Mouse (Mus musculus): ENCODE measurements around the gene Tmem30b.
A peak's percentile ranks its signal among the peaks of the same experiment; 100 is the strongest.

Gene Tmem30b

GRCm38 (mm10) chr12:73517022-73517709 lies 29.0 kb downstream of the Tmem30b start:
- DNase-seq (ENCODE audit: low read depth, low spot score), result peak; percentile 46

DNA sequence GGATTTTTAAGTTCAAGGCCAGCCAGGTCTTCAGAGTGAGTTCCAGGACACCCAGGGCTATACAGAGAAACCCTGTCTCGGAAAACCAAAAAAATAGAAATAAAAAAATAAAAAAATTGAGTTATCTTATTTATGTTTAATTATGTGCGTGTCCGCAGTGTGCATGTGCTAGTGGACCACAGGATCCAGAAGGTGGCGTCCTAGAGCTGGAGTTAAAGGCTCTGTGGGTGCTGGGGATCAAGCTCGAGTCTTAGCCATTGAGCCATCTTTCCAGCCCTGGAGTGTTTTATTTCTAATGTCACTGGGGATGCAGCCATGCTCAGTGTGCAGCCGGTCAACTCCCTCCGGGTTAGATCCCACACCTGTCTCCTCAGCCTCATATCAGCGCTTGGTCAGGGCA lies 29.7 kb downstream of the Tmem30b start:
- DNase-seq (ENCODE audit: low read depth, low spot score), result no peak

GRCm38 (mm10) chr12:73514722-73515121 lies 31.5 kb downstream of the Tmem30b start:
- DNase-seq (ENCODE audit: low read depth, low spot score), result no peak

DNA sequence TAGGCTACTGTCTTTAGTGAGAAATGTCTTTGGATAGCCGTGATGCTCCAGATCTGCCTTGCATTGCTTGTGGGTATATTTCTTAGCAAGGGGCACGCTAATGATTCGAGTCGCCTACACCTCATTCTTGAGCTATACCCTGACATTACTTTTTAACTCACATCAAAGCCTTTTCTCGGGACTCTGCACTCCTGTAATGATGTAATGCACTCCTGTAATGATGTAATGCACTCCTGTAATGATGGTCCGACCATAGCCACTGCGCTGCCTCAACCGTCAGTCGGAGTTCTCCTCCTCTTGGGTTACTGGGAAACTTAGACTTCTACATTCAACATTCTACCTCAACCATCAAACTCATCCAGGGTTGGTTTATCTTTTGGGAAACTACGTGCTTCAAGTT lies 32.2 kb downstream of the Tmem30b start:
- DNase-seq (ENCODE audit: low read depth, low spot score), result no peak

GRCm38 (mm10) chr12:73511467-73512047 lies 34.6 kb downstream of the Tmem30b start:
- no peak for DNase-seq (ENCODE audit: low read depth, low spot score)

DNA sequence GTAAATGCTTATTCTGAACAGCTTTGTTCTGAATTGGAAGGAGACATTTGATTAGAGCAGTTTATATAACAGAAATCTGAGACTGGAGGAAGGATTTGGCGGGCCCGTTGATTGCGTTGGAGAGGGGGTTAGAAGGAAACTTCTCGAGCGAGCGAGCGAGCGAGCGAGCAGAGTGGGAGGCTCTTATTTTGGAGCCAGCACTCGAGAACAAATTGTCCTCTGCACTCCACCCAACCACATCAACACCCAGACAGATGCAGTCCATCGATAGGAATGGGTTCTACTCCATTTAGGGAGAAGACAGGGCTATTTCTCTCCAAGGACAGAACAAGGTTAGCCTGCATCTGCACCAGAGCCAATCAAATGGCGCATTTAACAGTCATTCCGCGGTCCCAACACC lies 39.1 kb downstream of the Tmem30b start:
- DNase-seq (ENCODE audit: low read depth, low spot score), result no peak

GRCm38 (mm10) chr12:73506648-73507047 lies 39.5 kb downstream of the Tmem30b start:
- no peak for DNase-seq (ENCODE audit: low read depth, low spot score)

DNA sequence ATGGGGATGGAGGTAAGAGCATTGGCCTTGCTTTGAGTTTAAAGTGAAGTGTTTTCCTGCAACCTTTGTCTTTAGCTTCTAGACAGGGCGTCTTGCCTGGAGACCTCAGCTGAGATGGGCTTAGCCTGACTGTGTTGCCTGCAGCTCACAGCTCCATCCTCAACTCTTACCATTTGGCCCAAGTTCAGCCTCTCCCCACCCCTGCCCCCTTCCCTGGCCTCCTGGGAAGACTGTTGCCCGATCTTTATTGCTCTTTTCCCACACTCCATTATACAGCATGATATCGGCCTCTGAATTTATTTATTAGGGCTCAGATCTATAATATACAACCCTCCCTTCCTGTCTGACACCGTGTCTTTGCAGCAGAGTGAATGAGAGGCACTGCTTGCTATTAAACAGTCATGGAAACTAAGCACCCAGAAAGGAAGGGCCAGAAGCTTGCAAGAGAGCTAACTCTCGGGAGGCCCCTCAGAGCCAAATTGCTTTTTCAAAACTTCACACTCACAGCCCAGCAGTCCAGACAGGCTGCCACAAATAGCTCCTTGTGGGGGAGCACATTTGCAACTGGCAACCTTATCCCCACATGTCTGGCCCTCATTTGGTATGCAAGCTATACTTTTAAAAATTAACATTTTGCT lies 45.4 kb downstream of the Tmem30b start:
- DNase-seq (ENCODE audit: low read depth, low spot score), result no peak

- no peak for DNase-seq (ENCODE audit: low read depth, low spot score)
Observed at GRCm38 (mm10) chr12:73495172-73495571, 51.0 kb downstream of the Tmem30b start.

DNA sequence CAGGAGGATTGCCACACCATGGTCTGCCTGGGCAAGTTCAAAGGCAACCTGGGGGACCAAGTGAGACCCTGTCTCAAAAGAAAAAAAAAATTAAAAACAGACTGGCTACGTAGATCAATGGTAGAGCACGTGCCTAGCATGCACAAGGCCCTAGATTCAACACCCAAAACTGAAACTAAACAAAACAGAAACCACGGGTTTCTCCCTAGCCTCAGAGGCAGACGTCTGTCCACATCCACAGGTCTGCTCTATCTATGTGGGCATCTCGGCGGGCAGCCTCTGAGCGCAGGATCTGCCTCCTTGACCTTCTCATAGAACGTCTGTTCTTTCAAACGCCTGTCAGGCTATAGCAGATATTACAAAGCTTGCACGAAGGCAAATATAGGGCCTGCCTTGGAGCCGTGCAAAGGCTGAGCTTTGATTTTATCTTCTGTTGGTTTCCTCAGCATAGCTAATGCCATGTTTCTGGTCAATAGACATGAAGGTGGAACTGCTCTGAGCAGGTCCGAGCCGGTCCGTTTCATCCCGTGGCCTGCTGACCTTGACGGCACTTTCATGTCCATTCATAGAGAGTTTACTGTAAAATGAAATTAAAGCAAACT lies 52.2 kb downstream of the Tmem30b start:
- DNase-seq (ENCODE audit: low read depth, low spot score), result peak; percentile 58
